In the genomic region with DNA sequence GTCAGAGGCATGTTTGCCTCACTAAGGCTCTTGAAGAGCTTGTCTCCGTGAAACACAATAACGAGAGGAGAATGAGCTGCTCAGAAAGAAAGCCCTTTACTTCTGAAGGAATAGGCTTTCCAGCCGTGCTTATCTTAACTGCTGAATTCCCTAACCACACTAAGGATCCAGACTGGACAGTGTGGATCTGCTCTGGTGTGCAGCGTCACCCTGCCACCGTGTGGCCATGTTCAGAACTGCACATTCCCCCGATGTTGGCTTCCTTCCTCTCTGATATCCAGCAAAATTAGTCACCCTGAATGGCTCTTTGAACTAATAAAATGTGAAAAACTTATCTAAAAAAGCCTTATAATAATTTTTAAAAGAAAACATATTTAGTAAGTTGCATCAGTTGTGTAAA, we compare ENCODE assay signal across 9 mouse cellular contexts. TPM values are rescaled to one million over a fixed set of nuclear protein-coding genes. Genes with fewer than 3 reads are reported as not detected.
DNase-seq lines count a peak whose midpoint lies in the region; ATAC-seq and TF ChIP-seq lines count a peak whose summit lies in the region.
"Had no signal": no experiment of that assay in that cellular context is flagged by ENCODE, and none has a peak within 500 bp of the region (broad histone marks: within the 10 kb centered on the region; RNA-seq: fewer than 3 reads in every experiment).

No protein-coding gene starts in this region.

- TF ChIP-seq POLR2A in embryonic fibroblast, embryonic 13.5 days (IDR thresholded peaks at IDR 0.05; ENCODE audit: low read depth, low read length) = no peak

- H3K4me1 ChIP-seq in embryonic fibroblast, embryonic 13.5 days (ENCODE audit: control insufficient read depth, insufficient read depth, low read length) = peaks cover 3% of the 10 kb centered on the region; the same call in 1 of the 2 replicates
- peaks cover 6% of the 10 kb centered on the region for H3K4me1 ChIP-seq in heart, embryonic 10.5 days
- no peaks in the 10 kb centered on the region for H3K4me1 ChIP-seq in limb, embryonic 11.5 days (ENCODE audit: control insufficient read depth, insufficient read depth, low read length)
- no peaks in the 10 kb centered on the region for H3K4me1 ChIP-seq in midbrain, postnatal 0 days (ENCODE audit: insufficient read depth, low read length)
- H3K4me1 ChIP-seq in stomach, embryonic 14.5 days (ENCODE audit: control insufficient read depth, insufficient read depth, low read length) = no peaks in the 10 kb centered on the region

- no peaks in the 10 kb centered on the region for H3K36me3 ChIP-seq in heart, embryonic 10.5 days
- no peaks in the 10 kb centered on the region for H3K36me3 ChIP-seq in limb, embryonic 11.5 days (ENCODE audit: control insufficient read depth, insufficient read depth, low read length)
- H3K36me3 ChIP-seq in midbrain, postnatal 0 days (ENCODE audit: insufficient read depth, low read length) = no peaks in the 10 kb centered on the region; the same call in 1 of the 2 replicates
- no peaks in the 10 kb centered on the region for H3K36me3 ChIP-seq in stomach, embryonic 14.5 days (ENCODE audit: control insufficient read depth, insufficient read depth, low read length)

- H3K9me3 ChIP-seq in heart, embryonic 10.5 days = no peaks in the 10 kb centered on the region
- no peaks in the 10 kb centered on the region for H3K9me3 ChIP-seq in limb, embryonic 11.5 days (ENCODE audit: control insufficient read depth, low read length)
- H3K9me3 ChIP-seq in midbrain, postnatal 0 days (ENCODE audit: low read length) = no peaks in the 10 kb centered on the region
- H3K9me3 ChIP-seq in stomach, embryonic 14.5 days (ENCODE audit: control insufficient read depth, low read depth, low read length) = no peaks in the 10 kb centered on the region

- under 1% methylated on average over 6 of the region's 6 CpGs for WGBS in heart, embryonic 10.5 days
- WGBS in limb, embryonic 11.5 days = 2% methylated on average over 6 of the region's 6 CpGs
- WGBS in midbrain, postnatal 0 days = 1% methylated on average over 6 of the region's 6 CpGs
- 2% methylated on average over 6 of the region's 6 CpGs for WGBS in stomach, embryonic 14.5 days

- no peak overlapping the region for H3K9ac ChIP-seq in limb, embryonic 11.5 days (ENCODE audit: low read length)
- no peak overlapping the region for H3K9ac ChIP-seq in midbrain, postnatal 0 days (replicated peaks; ENCODE audit: low read length, poor library complexity, severe bottlenecking)
- no peak overlapping the region for H3K9ac ChIP-seq in stomach, embryonic 14.5 days (replicated peaks; ENCODE audit: low read depth, low read length)

- H3K27me3 ChIP-seq in heart, embryonic 10.5 days (ENCODE audit: insufficient read depth, poor library complexity, severe bottlenecking) = no peaks in the 10 kb centered on the region
- H3K27me3 ChIP-seq in limb, embryonic 11.5 days (ENCODE audit: control insufficient read depth, insufficient read depth, low read length) = no peaks in the 10 kb centered on the region
- no peaks in the 10 kb centered on the region for H3K27me3 ChIP-seq in midbrain, postnatal 0 days (ENCODE audit: insufficient read depth, low read length)
- H3K27me3 ChIP-seq in stomach, embryonic 14.5 days (ENCODE audit: control insufficient read depth, insufficient read depth, low read length) = no peaks in the 10 kb centered on the region

- TF ChIP-seq CTCF in embryonic fibroblast, embryonic 13.5 days (IDR thresholded peaks at IDR 0.05; ENCODE audit: borderline replicate concordance, insufficient read depth, low read length) = peak; percentile 100
- TF ChIP-seq CTCF in midbrain, postnatal 0 days (IDR thresholded peaks at IDR 0.05) = peak; percentile 97

- peak overlapping the region; percentile 5; the same call in 1 of the 2 replicates for H3K4me2 ChIP-seq in limb, embryonic 11.5 days (ENCODE audit: low read depth, severe bottlenecking)
- H3K4me2 ChIP-seq in midbrain, postnatal 0 days (ENCODE audit: low read depth, low read length, poor library complexity, severe bottlenecking) = no peak overlapping the region
- H3K4me2 ChIP-seq in stomach, embryonic 14.5 days (replicated peaks; ENCODE audit: low read depth, low read length) = peak overlapping the region; percentile 25; the same call in 1 of the 2 replicates

- no peak overlapping the region for H3K4me3 ChIP-seq in embryonic fibroblast, embryonic 13.5 days (ENCODE audit: insufficient read depth, low read length)
- H3K4me3 ChIP-seq in heart, embryonic 10.5 days = peak overlapping the region; percentile 43
- no peak overlapping the region for H3K4me3 ChIP-seq in limb, embryonic 11.5 days (ENCODE audit: low read depth, low read length)
- no peak overlapping the region for H3K4me3 ChIP-seq in midbrain, postnatal 0 days (ENCODE audit: low read depth, low read length)
- H3K4me3 ChIP-seq in stomach, embryonic 14.5 days (ENCODE audit: low read depth, low read length) = no peak overlapping the region
- H3K4me3 ChIP-seq: erythroblast, embryonic 14.5 days had no signal

- DNase-seq in CD4-positive, CD25-positive, alpha-beta regulatory T cell, adult 2 months (ENCODE audit: low read depth, low spot score) = peak; percentile 73
- peak; percentile 87 for DNase-seq in brain, adult 2 months (ENCODE audit: low read depth, low spot score)
- DNase-seq in heart, embryonic 10.5 days (ENCODE audit: low spot score) = peak; percentile 84
- DNase-seq in kidney, adult 8-10 months = peak; percentile 56 to 86
- DNase-seq in limb, embryonic 11.5 days (ENCODE audit: low spot score) = peak; percentile 85
- DNase-seq in midbrain, postnatal 0 days (ENCODE audit: low spot score) = peak; percentile 81

- no peak overlapping the region for H3K27ac ChIP-seq in embryonic fibroblast, embryonic 13.5 days (ENCODE audit: insufficient read depth, low read length)
- 0 out of 2 replicates have a peak overlapping the region, but pooled peaks have one; percentile 17 for H3K27ac ChIP-seq in heart, embryonic 10.5 days
- H3K27ac ChIP-seq in limb, embryonic 11.5 days (replicated peaks; ENCODE audit: low read depth, low read length) = no peak overlapping the region
- no peak overlapping the region for H3K27ac ChIP-seq in midbrain, postnatal 0 days (ENCODE audit: low read depth, low read length)
- H3K27ac ChIP-seq in stomach, embryonic 14.5 days (ENCODE audit: low read length) = no peak overlapping the region

- ATAC-seq in limb, embryonic 11.5 days (ENCODE audit: insufficient number of reproducible peaks, low FRiP score, low TSS enrichment, low read depth) = peak; percentile 76; the same call in 1 of the 2 replicates
- peak; percentile 68; the same call in 1 of the 2 replicates for ATAC-seq in midbrain, postnatal 0 days (ENCODE audit: low FRiP score)
- peak; percentile 69; the same call in 1 of the 2 replicates for ATAC-seq in stomach, embryonic 14.5 days (ENCODE audit: insufficient number of reproducible peaks, insufficient read depth, low FRiP score, low read depth)

RNA-seq across cellular contexts. Expression of a gene that starts 16.3 kb away (rescaled TPM):
- not detected in 2 replicates for polyA plus RNA-seq in embryonic fibroblast, embryonic 13.5 days (2011; ENCODE audit: insufficient read length, low read depth, missing spikeins)
- 0.32 and 0.33 TPM in 2 replicates for polyA plus RNA-seq in heart, embryonic 10.5 days (2016; fragmentation: Nextera tagmentation; extraction: Ambion mirVana)
- 2.4 and 3.0 TPM in 2 replicates for polyA plus RNA-seq in limb, embryonic 11.5 days (2014; fragmentation: Nextera tagmentation; extraction: Ambion mirVana)
- total RNA-seq in midbrain, postnatal 0 days (2014; rRNA removed) = 77.3 and 94.8 TPM in 2 replicates
- 91.6 and 95.2 TPM in 2 replicates for polyA plus RNA-seq in midbrain, postnatal 0 days (2015; fragmentation: Nextera tagmentation; extraction: Ambion mirVana)
- polyA plus RNA-seq in stomach, embryonic 14.5 days (2014; fragmentation: Nextera tagmentation; extraction: Ambion mirVana) = 2.3 and 2.7 TPM in 2 replicates
- polyA plus RNA-seq: erythroblast, embryonic 14.5 days had no signal

RNA-seq across cellular contexts. Expression of a gene that starts 49.5 kb away (rescaled TPM):
- 19.5 and 23.0 TPM in 2 replicates for polyA plus RNA-seq in embryonic fibroblast, embryonic 13.5 days (2011; ENCODE audit: insufficient read length, low read depth, missing spikeins)
- polyA plus RNA-seq in heart, embryonic 10.5 days (2016; fragmentation: Nextera tagmentation; extraction: Ambion mirVana) = 20.8 and 24.1 TPM in 2 replicates
- 19.2 and 22.2 TPM in 2 replicates for polyA plus RNA-seq in limb, embryonic 11.5 days (2014; fragmentation: Nextera tagmentation; extraction: Ambion mirVana)
- 13.4 and 22.0 TPM in 2 replicates for total RNA-seq in midbrain, postnatal 0 days (2014; rRNA removed)
- polyA plus RNA-seq in midbrain, postnatal 0 days (2015; fragmentation: Nextera tagmentation; extraction: Ambion mirVana) = 21.7 and 23.4 TPM in 2 replicates
- 20.9 and 22.4 TPM in 2 replicates for polyA plus RNA-seq in stomach, embryonic 14.5 days (2014; fragmentation: Nextera tagmentation; extraction: Ambion mirVana)

Comparison
In these comparisons a context has a peak if more than half of its experiments do, and no peak if none do; other contexts are left out.
1. RNA of a gene that starts 16.3 kb away (polyA plus RNA-seq): 91.6 to 95.2 TPM in midbrain, postnatal 0 days; 2.4 to 3.0 TPM in limb, embryonic 11.5 days, 2.3 to 2.7 TPM in stomach, embryonic 14.5 days, 0.32 to 0.33 TPM in heart, embryonic 10.5 days and not detected in embryonic fibroblast, embryonic 13.5 days; every median in the first group is over 10 times any median in the second.
2. Peak in every context shown above with its lines, with median percentiles within 50 percentile points of each other: DNase-seq and ATAC-seq.